Mouse (Mus musculus) testis, adult 2 months (tissue): ENCODE results near the gene Vmp1. TPM values are rescaled to one million over a fixed set of nuclear protein-coding genes. Genes with fewer than 3 reads are reported as not detected.

Experiments used
- H3K27ac ChIP-seq: fragments of 200-500 bp; 2 replicates; pipeline ENCODE4 v1.5.1; 2012; ENCODE audit warnings: low read depth, low read length; ENCODE audit not compliant: control insufficient read depth, insufficient read depth
- H3K27me3 ChIP-seq: fragments of 200-500 bp; 2 replicates; pipeline ENCODE4 v1.6.1; 2012; ENCODE audit warnings: mild to moderate bottlenecking, low read length, moderate library complexity; ENCODE audit not compliant: control insufficient read depth, insufficient read depth
- H3K36me3 ChIP-seq: fragments of 200-500 bp; 2 replicates; pipeline ENCODE4 v1.6.1; 2012; ENCODE audit warnings: mild to moderate bottlenecking, low read length; ENCODE audit not compliant: control insufficient read depth, insufficient read depth
- H3K4me1 ChIP-seq: fragments of 200-500 bp; 2 replicates; pipeline ENCODE4 v1.6.1; 2012; ENCODE audit warnings: low read length; ENCODE audit not compliant: control insufficient read depth, insufficient read depth
- H3K4me3 ChIP-seq: fragments of 200-500 bp; 2 replicates; pipeline ENCODE4 v1.5.1; 2012; ENCODE audit warnings: low read depth, mild to moderate bottlenecking, low read length, moderate library complexity, mixed read lengths; ENCODE audit not compliant: control insufficient read depth
- CTCF ChIP-seq: fragments of 200-500 bp; IDR thresholded peaks from 2 replicates; pipeline ENCODE4 v1.5.1; 2012; ENCODE audit warnings: low read depth, mild to moderate bottlenecking, inconsistent platforms, low read length, moderate library complexity; ENCODE audit not compliant: control insufficient read depth, insufficient read depth, insufficient replicate concordance
- POLR2A ChIP-seq: fragments of 200-500 bp; IDR thresholded peaks from 2 replicates; pipeline ENCODE4 v1.6.1; 2012; ENCODE audit warnings: low read depth, mild to moderate bottlenecking, inconsistent platforms, low read length, moderate library complexity; ENCODE audit not compliant: control insufficient read depth
- polyA plus RNA-seq: library from polyadenylated mRNA; depleted of rRNA; stranded (reverse); fragments of >200 nt; gene quantifications from 2 replicates; pipeline ENCODE4 v1.2.3, GENCODE M21; 2012

Gene Vmp1
- polyA plus RNA-seq, 1 experiment: 19.0 TPM

GRCm38 (mm10) chr11:86607808-86608350 lies 75.8 kb downstream of the Vmp1 start:
- Histone ChIP-seq H3K4me1 (no peaks in the 10 kb centered on the region), H3K36me3 (no peaks in the 10 kb centered on the region), H3K27me3 (no peaks in the 10 kb centered on the region), H3K27ac (no peak overlapping the region), H3K4me3 (no peak overlapping the region)
- TF ChIP-seq POLR2A (no peak), CTCF (no peak)

GRCm38 (mm10) chr11:86606621-86607339 lies 76.9 kb downstream of the Vmp1 start:
- H3K4me1 ChIP-seq: no peaks in the 10 kb centered on the region
- TF ChIP-seq CTCF: no peak
- TF ChIP-seq POLR2A: no peak
- H3K4me3 ChIP-seq: no peak overlapping the region
- H3K36me3 ChIP-seq: no peaks in the 10 kb centered on the region
- no peaks in the 10 kb centered on the region for H3K27me3 ChIP-seq
- no peak overlapping the region for H3K27ac ChIP-seq

- Histone ChIP-seq H3K36me3 (no peaks in the 10 kb centered on the region), H3K4me1 (no peaks in the 10 kb centered on the region), H3K27me3 (no peaks in the 10 kb centered on the region), H3K4me3 (no peak overlapping the region), H3K27ac (no peak overlapping the region)
- no peak for TF ChIP-seq CTCF
- no peak for TF ChIP-seq POLR2A
Observed at GRCm38 (mm10) chr11:86604732-86605520, 78.7 kb downstream of the Vmp1 start.

DNA sequence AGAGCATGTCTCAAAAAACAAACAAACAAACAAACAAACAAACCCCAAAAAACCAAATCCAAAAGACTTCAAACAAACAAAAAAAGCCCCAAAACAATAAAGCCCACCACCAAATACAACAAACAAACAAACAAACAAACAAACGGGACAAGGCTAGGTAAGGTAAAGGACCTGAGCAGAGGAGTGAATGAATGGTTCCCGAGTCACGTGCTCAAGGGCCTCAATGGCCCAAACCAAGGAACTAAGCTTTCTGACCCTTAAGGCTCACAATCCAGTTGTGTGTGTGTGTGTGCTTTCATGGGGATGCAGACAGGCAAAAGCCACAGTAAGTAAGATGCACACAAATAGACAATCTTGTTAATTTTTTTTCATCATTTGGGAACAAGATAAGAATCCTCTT lies 79.3 kb downstream of the Vmp1 start:
- Histone ChIP-seq H3K4me3 (no peak overlapping the region), H3K36me3 (no peaks in the 10 kb centered on the region), H3K27ac (no peak overlapping the region), H3K27me3 (no peaks in the 10 kb centered on the region), H3K4me1 (no peaks in the 10 kb centered on the region)
- TF ChIP-seq POLR2A (no peak), CTCF (no peak)

GRCm38 (mm10) chr11:86603719-86604118 lies 79.9 kb downstream of the Vmp1 start:
- TF ChIP-seq CTCF: no peak
- TF ChIP-seq POLR2A: no peak
- H3K4me1 ChIP-seq: no peaks in the 10 kb centered on the region
- no peak overlapping the region for H3K27ac ChIP-seq

GRCm38 (mm10) chr11:86602116-86602515 lies 81.5 kb downstream of the Vmp1 start:
- TF ChIP-seq POLR2A (no peak), CTCF (no peak)
- H3K27me3 ChIP-seq: no peaks in the 10 kb centered on the region
- no peaks in the 10 kb centered on the region for H3K4me1 ChIP-seq
- no peak overlapping the region for H3K27ac ChIP-seq
- no peak overlapping the region for H3K4me3 ChIP-seq
- no peaks in the 10 kb centered on the region for H3K36me3 ChIP-seq

More at GRCm38 (mm10) chr11:86603719-86604118, 79.9 kb downstream of the Vmp1 start:
- no peak overlapping the region for H3K4me3 ChIP-seq
- no peaks in the 10 kb centered on the region for H3K36me3 ChIP-seq
- no peaks in the 10 kb centered on the region for H3K27me3 ChIP-seq

DNA sequence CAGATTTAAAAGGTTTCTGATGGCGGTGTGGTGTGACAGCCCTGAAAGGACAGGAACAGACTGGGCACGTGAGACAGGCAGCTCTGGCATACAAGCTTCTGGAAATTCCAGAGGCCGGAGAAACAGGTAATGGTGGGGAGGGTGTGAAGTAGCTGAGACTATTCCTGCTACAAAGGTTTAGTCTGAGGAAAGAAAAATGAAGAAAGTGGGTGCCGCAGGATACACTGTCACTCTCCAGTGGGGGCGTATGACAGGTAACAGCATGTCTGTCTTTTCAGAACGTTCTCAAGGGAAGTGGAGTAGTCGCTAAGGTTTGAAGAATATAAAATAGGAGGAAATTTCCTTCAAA lies 83.5 kb downstream of the Vmp1 start:
- Histone ChIP-seq H3K4me3 (no peak overlapping the region), H3K36me3 (no peaks in the 10 kb centered on the region), H3K27ac (no peak overlapping the region), H3K27me3 (no peaks in the 10 kb centered on the region), H3K4me1 (no peaks in the 10 kb centered on the region)
- no peak for TF ChIP-seq POLR2A
- TF ChIP-seq CTCF: no peak
